17 mouse cellular contexts compared by ENCODE assay signal in genomic region chr10:61890294-61890693, GRCm38 (mm10).
"Had no signal": no experiment of that assay in that cellular context is flagged by ENCODE, and none has a peak within 500 bp of the region (broad histone marks: within the 10 kb centered on the region; RNA-seq: fewer than 3 reads in every experiment).

No protein-coding gene starts in this region.

- ATAC-seq: lung, postnatal 0 days; midbrain, embryonic 15.5 days had no signal

- H3K9ac ChIP-seq: limb, embryonic 12.5 days; liver, embryonic 14.5 days; midbrain, embryonic 15.5 days; neural tube, embryonic 12.5 days; stomach, embryonic 15.5 days had no signal

- H3K27me3 ChIP-seq: limb, embryonic 12.5 days; midbrain, embryonic 15.5 days; neural tube, embryonic 12.5 days; stomach, embryonic 15.5 days had no signal

- H3K4me2 ChIP-seq: limb, embryonic 12.5 days; midbrain, embryonic 15.5 days; neural tube, embryonic 12.5 days; stomach, embryonic 15.5 days had no signal

- H3K36me3 ChIP-seq: limb, embryonic 12.5 days; midbrain, embryonic 15.5 days; neural tube, embryonic 12.5 days; stomach, embryonic 15.5 days had no signal

- H3K4me1 ChIP-seq: midbrain, embryonic 15.5 days; neural tube, embryonic 12.5 days had no signal

- H3K27ac ChIP-seq: kidney, postnatal 0 days; limb, embryonic 12.5 days; liver, embryonic 14.5 days; midbrain, embryonic 15.5 days; neural tube, embryonic 12.5 days; stomach, embryonic 15.5 days had no signal

- DNase-seq: kidney, adult 9 months; kidney, postnatal 36 days; layer of hippocampus, adult 9-11 months; layer of hippocampus, postnatal 36 days; liver; lung, adult 18-20 months; lung, postnatal 36 days; right cerebral cortex, postnatal 4 days; thymus, adult 2 months; thymus, postnatal 25 days had no signal

- H3K4me3 ChIP-seq: limb, embryonic 12.5 days; midbrain, embryonic 15.5 days; neural tube, embryonic 12.5 days; stomach, embryonic 15.5 days had no signal

- H3K9me3 ChIP-seq: limb, embryonic 12.5 days; midbrain, embryonic 15.5 days; neural tube, embryonic 12.5 days; stomach, embryonic 15.5 days had no signal
